Mouse (Mus musculus): Measurements from ENCODE around the gene Katnb1. TPM values are rescaled to one million over a fixed set of nuclear protein-coding genes. Genes with fewer than 3 reads are reported as not detected.

The Katnb1 gene
- polyA plus RNA-seq, 1 experiment, result 20.0 TPM

GRCm38 (mm10) chr8:95076151-95076550 lies 4.8 kb upstream of the Katnb1 start:
- TF ChIP-seq E2F4 (IDR thresholded peaks at IDR 0.05; ENCODE audit: insufficient read depth) (no peak), TCF12 (IDR thresholded peaks at IDR 0.05; ENCODE audit: insufficient read depth, poor library complexity, severe bottlenecking) (no peak), MAX (IDR thresholded peaks at IDR 0.05; ENCODE audit: low read depth) (no peak), USF1 (IDR thresholded peaks at IDR 0.05; ENCODE audit: low read depth) (no peak), MYOD1 (IDR thresholded peaks at IDR 0.05; ENCODE audit: control insufficient read depth in 1 of 3, insufficient read length in 2 of 3, low read depth in 2 of 3) (no peak), POLR2AphosphoS2 (IDR thresholded peaks at IDR 0.05; ENCODE audit: insufficient read length, low read depth) (no peak), TCF3 (IDR thresholded peaks at IDR 0.05; ENCODE audit: insufficient read length, low read depth) (no peak), MYOG (IDR thresholded peaks at IDR 0.05; ENCODE audit: control insufficient read depth in 1 of 3, insufficient read depth in 1 of 3, insufficient read length in 2 of 3, low read depth in 2 of 3) (no peak), CEBPB (IDR thresholded peaks at IDR 0.05; ENCODE audit: insufficient read depth, poor library complexity, severe bottlenecking) (no peak), SRF (IDR thresholded peaks at IDR 0.05; ENCODE audit: control insufficient read depth, insufficient read length, low read depth) (no peak), POLR2A (IDR thresholded peaks at IDR 0.05; ENCODE audit: insufficient read length, low read depth) (no peak), REST (IDR thresholded peaks at IDR 0.05; ENCODE audit: insufficient read depth, insufficient read length) (no peak)
- Histone ChIP-seq H3K27me3 (ENCODE audit: control insufficient read depth, insufficient read depth, insufficient read length) (no peaks in the 10 kb centered on the region), H3K4me3 (no peak overlapping the region), H3K79me2 (ENCODE audit: control insufficient read depth, insufficient read depth) (no peaks in the 10 kb centered on the region), H3K4me2 (ENCODE audit: low read depth) (no peak overlapping the region), H3ac (ENCODE audit: control insufficient read depth, insufficient read length) (no peak overlapping the region), H3K36me3 (ENCODE audit: control insufficient read depth, insufficient read depth) (no peaks in the 10 kb centered on the region)

- TF ChIP-seq CEBPB (IDR thresholded peaks at IDR 0.05; ENCODE audit: insufficient read depth, poor library complexity, severe bottlenecking), result no peak
- TF ChIP-seq USF1 (IDR thresholded peaks at IDR 0.05; ENCODE audit: low read depth), result no peak
- TF ChIP-seq MAX (IDR thresholded peaks at IDR 0.05; ENCODE audit: low read depth), result no peak
- TF ChIP-seq POLR2A (IDR thresholded peaks at IDR 0.05; ENCODE audit: insufficient read length, low read depth), result no peak
These were observed 2.9 kb upstream of the Katnb1 start for GRCm38 (mm10) chr8:95078055-95078454.

GRCm38 (mm10) chr8:95079305-95079704 lies 1.7 kb upstream of the Katnb1 start:
- TF ChIP-seq MAX (IDR thresholded peaks at IDR 0.05; ENCODE audit: low read depth) (no peak), REST (IDR thresholded peaks at IDR 0.05; ENCODE audit: insufficient read depth, insufficient read length) (no peak), CEBPB (IDR thresholded peaks at IDR 0.05; ENCODE audit: insufficient read depth, poor library complexity, severe bottlenecking) (no peak), TCF3 (IDR thresholded peaks at IDR 0.05; ENCODE audit: insufficient read length, low read depth) (no peak), TCF12 (IDR thresholded peaks at IDR 0.05; ENCODE audit: insufficient read depth, poor library complexity, severe bottlenecking) (no peak)
- Histone ChIP-seq H3K36me3 (ENCODE audit: control insufficient read depth, insufficient read depth) (no peaks in the 10 kb centered on the region), H3K27me3 (ENCODE audit: control insufficient read depth, insufficient read depth, insufficient read length) (no peaks in the 10 kb centered on the region), H3K79me2 (ENCODE audit: control insufficient read depth, insufficient read depth) (no peaks in the 10 kb centered on the region), H3K4me3 (peak overlapping the region; percentile 77), H3K4me2 (ENCODE audit: low read depth) (no peak overlapping the region), H3ac (ENCODE audit: control insufficient read depth, insufficient read length) (no peak overlapping the region)

More at GRCm38 (mm10) chr8:95078055-95078454, 2.9 kb upstream of the Katnb1 start:
- Histone ChIP-seq H3K4me3 (no peak overlapping the region), H3K27me3 (ENCODE audit: control insufficient read depth, insufficient read depth, insufficient read length) (no peaks in the 10 kb centered on the region), H3K4me2 (ENCODE audit: low read depth) (no peak overlapping the region), H3ac (ENCODE audit: control insufficient read depth, insufficient read length) (no peak overlapping the region), H3K36me3 (ENCODE audit: control insufficient read depth, insufficient read depth) (no peaks in the 10 kb centered on the region), H3K79me2 (ENCODE audit: control insufficient read depth, insufficient read depth) (no peaks in the 10 kb centered on the region)

GRCm38 (mm10) chr8:95081650-95082049 lies 664 bp downstream of the Katnb1 start:
- Histone ChIP-seq H3K36me3 (ENCODE audit: control insufficient read depth, insufficient read depth) (no peaks in the 10 kb centered on the region), H3K4me3 (peak overlapping the region; percentile 77), H3K4me2 (ENCODE audit: low read depth) (peak overlapping the region; percentile 88), H3ac (ENCODE audit: control insufficient read depth, insufficient read length) (peak overlapping the region; percentile 18), H3K27me3 (ENCODE audit: control insufficient read depth, insufficient read depth, insufficient read length) (no peaks in the 10 kb centered on the region), H3K79me2 (ENCODE audit: control insufficient read depth, insufficient read depth) (no peaks in the 10 kb centered on the region)
- TF ChIP-seq REST (IDR thresholded peaks at IDR 0.05; ENCODE audit: insufficient read depth, insufficient read length), result no peak
- no peak for TF ChIP-seq MAX (IDR thresholded peaks at IDR 0.05; ENCODE audit: low read depth)
- TF ChIP-seq POLR2A (IDR thresholded peaks at IDR 0.05; ENCODE audit: insufficient read length, low read depth), result no peak
- no peak for TF ChIP-seq TCF12 (IDR thresholded peaks at IDR 0.05; ENCODE audit: insufficient read depth, poor library complexity, severe bottlenecking)
- TF ChIP-seq E2F4 (IDR thresholded peaks at IDR 0.05; ENCODE audit: insufficient read depth), result no peak
- TF ChIP-seq CEBPB (IDR thresholded peaks at IDR 0.05; ENCODE audit: insufficient read depth, poor library complexity, severe bottlenecking), result no peak
- TF ChIP-seq TCF3 (IDR thresholded peaks at IDR 0.05; ENCODE audit: insufficient read length, low read depth), result no peak
- TF ChIP-seq MYOG (IDR thresholded peaks at IDR 0.05; ENCODE audit: control insufficient read depth in 1 of 3, insufficient read depth in 1 of 3, insufficient read length in 2 of 3, low read depth in 2 of 3), result no peak
- TF ChIP-seq SRF (IDR thresholded peaks at IDR 0.05; ENCODE audit: control insufficient read depth, insufficient read length, low read depth), result no peak
- no peak for TF ChIP-seq MYOD1 (IDR thresholded peaks at IDR 0.05; ENCODE audit: control insufficient read depth in 1 of 3, insufficient read length in 2 of 3, low read depth in 2 of 3)
- TF ChIP-seq USF1 (IDR thresholded peaks at IDR 0.05; ENCODE audit: low read depth), result no peak
- TF ChIP-seq POLR2AphosphoS2 (IDR thresholded peaks at IDR 0.05; ENCODE audit: insufficient read length, low read depth), result no peak

GRCm38 (mm10) chr8:95084261-95084660 lies 3.3 kb downstream of the Katnb1 start:
- H3K36me3 ChIP-seq (ENCODE audit: control insufficient read depth, insufficient read depth), result peaks cover 5% of the 10 kb centered on the region
- H3K79me2 ChIP-seq (ENCODE audit: control insufficient read depth, insufficient read depth), result no peaks in the 10 kb centered on the region
- no peak overlapping the region for H3K4me3 ChIP-seq
- TF ChIP-seq E2F4 (IDR thresholded peaks at IDR 0.05; ENCODE audit: insufficient read depth), result no peak
- no peak for TF ChIP-seq SRF (IDR thresholded peaks at IDR 0.05; ENCODE audit: control insufficient read depth, insufficient read length, low read depth)
- no peak for TF ChIP-seq MAX (IDR thresholded peaks at IDR 0.05; ENCODE audit: low read depth)
- no peak for TF ChIP-seq MYOG (IDR thresholded peaks at IDR 0.05; ENCODE audit: control insufficient read depth in 1 of 3, insufficient read depth in 1 of 3, insufficient read length in 2 of 3, low read depth in 2 of 3)
- TF ChIP-seq POLR2AphosphoS2 (IDR thresholded peaks at IDR 0.05; ENCODE audit: insufficient read length, low read depth), result no peak
- no peak for TF ChIP-seq CEBPB (IDR thresholded peaks at IDR 0.05; ENCODE audit: insufficient read depth, poor library complexity, severe bottlenecking)
- TF ChIP-seq TCF3 (IDR thresholded peaks at IDR 0.05; ENCODE audit: insufficient read length, low read depth), result no peak
- no peak for TF ChIP-seq REST (IDR thresholded peaks at IDR 0.05; ENCODE audit: insufficient read depth, insufficient read length)
- no peak for TF ChIP-seq POLR2A (IDR thresholded peaks at IDR 0.05; ENCODE audit: insufficient read length, low read depth)
- TF ChIP-seq MYOD1 (IDR thresholded peaks at IDR 0.05; ENCODE audit: control insufficient read depth in 1 of 3, insufficient read length in 2 of 3, low read depth in 2 of 3), result no peak
- TF ChIP-seq TCF12 (IDR thresholded peaks at IDR 0.05; ENCODE audit: insufficient read depth, poor library complexity, severe bottlenecking), result no peak
- TF ChIP-seq USF1 (IDR thresholded peaks at IDR 0.05; ENCODE audit: low read depth), result no peak
- H3ac ChIP-seq (ENCODE audit: control insufficient read depth, insufficient read length), result no peak overlapping the region
- H3K4me2 ChIP-seq (ENCODE audit: low read depth), result no peak overlapping the region
- no peaks in the 10 kb centered on the region for H3K27me3 ChIP-seq (ENCODE audit: control insufficient read depth, insufficient read depth, insufficient read length)
